Mouse (Mus musculus) adrenal gland, postnatal 10 days (tissue): ENCODE data around the gene Nfia. TPM values are rescaled to one million over a fixed set of nuclear protein-coding genes. Genes with fewer than 3 reads are reported as not detected.

Source experiments
- DNase-seq: peaks from one replicate; pipeline ENCODE4 v3.0.0; 2021; ENCODE audit warnings: mixed read lengths
- total RNA-seq, 2 experiments: library from RNA; stranded (reverse); gene quantifications; 2 replicates each; pipeline ENCODE4 v1.2.3; 2021

Nfia gene
- total RNA-seq, 2 experiments from 2014 or later, result 212 to 228 TPM

- no peak for DNase-seq
Measured at GRCm38 (mm10) chr4:98166379-98166778, 393.8 kb downstream of the Nfia start.

Other genes starting within 250 kb of the Nfia start
- gene E130114P18Rik, start 5.3 kb downstream of the Nfia start, total RNA-seq, result under 1 TPM; 0.48 to 0.69 TPM